Mouse (Mus musculus): Measurements from ENCODE around the gene Atp5d. TPM values are rescaled to one million over a fixed set of nuclear protein-coding genes. Genes with fewer than 3 reads are reported as not detected.
A peak's percentile ranks its signal among the peaks of the same experiment; 100 is the strongest.

The Atp5d gene
- polyA plus RNA-seq, 1 experiment from 2014 or later = 498 TPM

DNA sequence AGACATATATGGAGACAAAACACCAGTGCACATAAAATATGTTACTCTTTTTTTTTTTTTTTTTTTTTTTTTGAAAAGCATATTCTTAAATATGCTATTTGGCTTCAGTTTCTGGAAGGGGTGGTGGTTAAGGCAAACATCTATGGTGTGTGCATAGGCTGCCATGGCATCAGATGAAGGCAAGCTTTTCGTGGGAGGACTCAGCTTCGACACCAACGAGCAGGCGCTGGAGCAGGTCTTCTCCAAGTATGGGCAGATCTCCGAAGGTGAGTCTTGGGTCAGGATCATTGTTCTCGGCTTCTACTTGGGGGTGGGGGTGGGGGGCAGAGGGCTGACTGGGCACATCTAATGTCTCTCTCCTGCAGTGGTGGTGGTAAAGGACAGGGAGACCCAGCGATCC, 31.2 kb downstream of the Atp5d start:
- peak overlapping the region; percentile 96; the same call in 1 of the 2 replicates for H3K4me3 ChIP-seq
- no peaks in the 10 kb centered on the region for H3K27me3 ChIP-seq (ENCODE audit: poor library complexity, severe bottlenecking)
- peaks cover 42% of the 10 kb centered on the region for H3K36me3 ChIP-seq (replicated peaks)
- H3K4me1 ChIP-seq = peaks cover 72% of the 10 kb centered on the region
- no peak overlapping the region for H3K27ac ChIP-seq
- no peak for DNase-seq (ENCODE audit: extremely low spot score, low spot score)
- H3K9me3 ChIP-seq = no peaks in the 10 kb centered on the region
- 96% methylated on average over 7 of the region's 7 CpGs for WGBS

DNA sequence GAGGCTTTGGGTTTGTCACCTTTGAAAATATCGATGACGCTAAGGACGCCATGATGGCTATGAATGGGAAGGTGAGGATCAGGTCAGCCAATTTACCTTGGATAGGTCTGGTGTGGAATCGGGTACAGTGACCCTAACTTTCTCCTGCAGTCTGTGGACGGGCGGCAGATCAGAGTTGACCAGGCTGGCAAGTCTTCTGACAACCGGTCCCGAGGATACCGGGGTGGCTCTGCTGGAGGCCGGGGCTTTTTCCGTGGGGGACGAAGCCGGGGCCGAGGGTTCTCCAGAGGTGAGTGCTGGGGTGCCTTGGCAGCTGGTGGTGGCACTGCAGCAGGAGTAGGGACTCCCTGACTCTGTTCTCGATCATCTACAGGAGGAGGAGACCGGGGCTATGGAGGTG, 31.6 kb downstream of the Atp5d start:
- Histone ChIP-seq H3K4me1 (peaks cover 71% of the 10 kb centered on the region), H3K4me3 (peak overlapping the region; percentile 96; the same call in 1 of the 2 replicates), H3K27ac (no peak overlapping the region), H3K36me3 (replicated peaks) (peaks cover 45% of the 10 kb centered on the region), H3K27me3 (ENCODE audit: poor library complexity, severe bottlenecking) (no peaks in the 10 kb centered on the region), H3K9me3 (no peaks in the 10 kb centered on the region)
- 97% methylated on average over 16 of the region's 16 CpGs for WGBS
- DNase-seq (ENCODE audit: extremely low spot score, low spot score) = no peak

GRCm38 (mm10) chr10:80170601-80171021, 32.2 kb downstream of the Atp5d start:
- no peaks in the 10 kb centered on the region for H3K9me3 ChIP-seq
- peaks cover 70% of the 10 kb centered on the region for H3K4me1 ChIP-seq
- H3K36me3 ChIP-seq (replicated peaks) = peaks cover 45% of the 10 kb centered on the region
- H3K27ac ChIP-seq = no peak overlapping the region
- H3K27me3 ChIP-seq (ENCODE audit: poor library complexity, severe bottlenecking) = no peaks in the 10 kb centered on the region
- DNase-seq (ENCODE audit: extremely low spot score, low spot score) = no peak
- WGBS = 96% methylated on average over 19 of the region's 19 CpGs
- H3K4me3 ChIP-seq = peak overlapping the region; percentile 96; the same call in 1 of the 2 replicates

DNA sequence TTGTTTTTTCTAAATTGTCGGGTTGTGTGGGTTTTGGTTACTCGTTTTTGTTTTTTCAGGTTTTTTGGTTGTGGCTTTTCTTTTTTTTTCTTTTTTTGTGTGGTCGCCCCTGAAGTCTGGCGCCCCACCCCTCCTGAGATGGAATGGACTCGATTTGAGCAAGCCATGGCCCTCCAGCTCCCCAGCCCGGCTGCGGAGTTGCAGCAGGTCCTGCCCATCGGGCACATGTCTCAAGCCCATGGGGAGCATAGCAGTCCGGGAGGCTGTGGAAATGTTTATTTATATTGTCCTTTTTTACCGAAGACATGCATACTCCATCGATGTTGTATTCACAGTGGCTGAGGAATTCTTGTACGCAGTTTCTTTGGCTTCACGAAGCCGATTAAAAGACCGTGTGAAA, 32.8 kb downstream of the Atp5d start:
- H3K36me3 ChIP-seq (replicated peaks) = peaks cover 47% of the 10 kb centered on the region
- H3K4me1 ChIP-seq = peaks cover 70% of the 10 kb centered on the region
- H3K9me3 ChIP-seq = no peaks in the 10 kb centered on the region
- H3K4me3 ChIP-seq = peak overlapping the region; percentile 66; the same call in 1 of the 2 replicates
- 95% methylated on average over 15 of the region's 15 CpGs for WGBS
- no peak overlapping the region for H3K27ac ChIP-seq
- DNase-seq (ENCODE audit: extremely low spot score, low spot score) = no peak
- no peaks in the 10 kb centered on the region for H3K27me3 ChIP-seq (ENCODE audit: poor library complexity, severe bottlenecking)

DNA sequence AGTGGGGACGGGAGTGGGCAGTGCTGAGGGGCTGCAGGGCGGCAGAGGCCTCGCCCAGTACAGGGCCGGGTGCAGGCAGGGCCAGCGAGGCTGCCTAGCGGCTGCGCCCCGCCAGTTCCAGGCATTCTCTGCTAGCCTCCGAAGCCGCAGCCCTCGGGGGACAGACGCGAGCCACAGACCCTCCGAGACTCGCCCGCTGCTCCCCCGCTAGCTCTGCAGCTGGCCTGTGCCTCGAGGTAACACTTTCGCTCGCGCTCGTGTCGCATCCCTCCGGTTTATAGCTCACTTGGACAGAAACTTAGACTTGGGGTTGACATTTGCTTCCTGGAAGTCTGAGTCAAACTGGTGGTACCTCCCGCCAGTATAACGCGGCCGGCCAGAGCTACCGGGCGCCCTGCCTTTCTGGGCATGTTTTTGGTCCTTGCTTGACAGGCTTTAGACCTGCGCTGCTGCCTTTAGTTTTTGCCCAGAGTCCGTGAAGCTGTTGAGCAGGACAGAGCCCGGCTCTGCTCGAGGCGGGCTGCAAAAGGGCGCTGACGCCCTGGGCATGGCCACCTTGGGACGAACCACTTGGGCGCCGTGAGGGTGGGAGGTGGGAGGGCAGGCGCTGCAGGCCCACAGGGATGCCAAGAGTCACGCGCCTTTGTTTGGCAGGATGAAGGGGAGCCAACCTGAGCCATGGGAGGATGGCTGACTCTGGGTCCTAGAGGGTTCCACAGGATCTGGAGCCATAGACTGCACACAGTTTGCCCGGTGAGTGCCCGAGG, 33.5 kb downstream of the Atp5d start:
- WGBS = 87% methylated on average over 45 of the region's 45 CpGs
- peak overlapping the region; percentile 66 for H3K4me3 ChIP-seq
- H3K27ac ChIP-seq = peak overlapping the region; percentile 88
- peaks cover 70% of the 10 kb centered on the region for H3K4me1 ChIP-seq
- H3K36me3 ChIP-seq (replicated peaks) = peaks cover 48% of the 10 kb centered on the region
- DNase-seq (ENCODE audit: extremely low spot score, low spot score) = no peak
- H3K9me3 ChIP-seq = no peaks in the 10 kb centered on the region
- H3K27me3 ChIP-seq (ENCODE audit: poor library complexity, severe bottlenecking) = 0 out of 2 replicates have a peak, but pooled peaks cover 3% of the 10 kb centered on the region

DNA sequence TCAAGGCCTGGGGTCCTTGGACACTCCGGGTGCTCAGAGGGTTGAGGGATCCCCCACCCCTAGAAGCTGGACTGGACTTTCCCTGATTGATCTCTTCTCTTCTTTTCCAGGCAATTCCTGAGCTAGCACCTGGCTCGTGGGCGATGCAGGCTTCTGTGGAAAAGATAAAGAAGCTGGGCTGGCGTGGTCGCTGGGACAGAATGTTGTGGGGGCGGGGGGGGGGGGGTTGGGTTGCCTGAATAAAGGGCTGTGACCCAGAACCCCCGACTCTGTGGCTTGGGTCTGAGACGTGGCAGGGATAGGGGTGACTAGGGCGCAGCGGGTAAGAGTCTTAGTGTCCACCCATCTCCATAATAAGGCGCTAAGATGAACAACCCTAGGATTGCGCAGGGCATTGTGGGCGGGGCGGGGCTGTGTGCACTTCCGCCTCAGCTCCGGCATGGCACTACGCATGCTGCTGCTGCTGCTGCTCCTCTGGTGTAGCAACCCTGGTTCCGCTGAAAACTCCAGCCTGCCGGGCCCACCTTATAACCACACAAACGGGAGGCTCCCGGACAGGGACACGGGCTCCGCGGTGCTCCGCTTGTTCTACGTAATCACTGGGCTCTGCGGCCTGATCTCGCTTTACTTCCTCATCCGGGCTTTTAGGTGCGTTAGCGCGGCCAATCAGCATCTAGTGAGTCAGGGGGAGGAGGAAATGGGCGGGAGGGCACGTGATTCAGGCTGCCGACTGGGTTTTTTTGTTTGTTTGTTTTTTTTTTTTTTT, 34.3 kb downstream of the Atp5d start, which contains the start of gene 1600002K03Rik:
1600002K03Rik (plus strand) TSS at position 418 of the 766 bp plus-strand sequence.
- peak within 1 kb of the TSS; percentile 88 for H3K27ac ChIP-seq
- peak; percentile 90 for DNase-seq (ENCODE audit: extremely low spot score, low spot score)
- H3K27me3 ChIP-seq (ENCODE audit: poor library complexity, severe bottlenecking) = 0 out of 2 replicates have a peak, but pooled peaks cover 5% of the 10 kb centered on the region
- no peaks in the 10 kb centered on the region for H3K9me3 ChIP-seq
- peaks cover 72% of the 10 kb centered on the region for H3K4me1 ChIP-seq
- peaks cover 48% of the 10 kb centered on the region for H3K36me3 ChIP-seq (replicated peaks)
- H3K4me3 ChIP-seq = peak within 1 kb of the TSS; percentile 66
- 8% methylated on average over 35 of the region's 35 CpGs for WGBS

DNA sequence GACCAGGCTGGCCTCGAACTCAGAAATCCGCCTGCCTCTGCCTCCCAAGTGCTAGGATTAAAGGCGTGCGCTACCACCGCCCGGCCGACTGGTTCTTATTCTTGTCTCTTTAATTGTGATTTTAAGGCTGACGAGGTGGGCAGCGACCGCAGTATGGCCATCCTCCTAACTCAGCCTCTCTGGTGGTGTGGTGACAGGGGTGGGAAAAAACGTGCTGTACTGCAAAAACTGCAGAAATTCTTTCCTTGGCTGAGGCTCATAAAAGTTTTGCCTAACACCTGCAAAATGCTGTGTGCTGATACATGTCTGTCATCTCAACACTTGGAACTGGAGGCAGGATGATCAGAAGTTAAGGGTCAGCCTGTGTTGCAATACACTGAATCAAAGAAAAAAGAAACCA, 34.9 kb downstream of the Atp5d start:
- peak overlapping the region; percentile 66 for H3K4me3 ChIP-seq
- H3K27me3 ChIP-seq (ENCODE audit: poor library complexity, severe bottlenecking) = peaks cover 10% of the 10 kb centered on the region
- H3K36me3 ChIP-seq (replicated peaks) = peaks cover 48% of the 10 kb centered on the region
- H3K4me1 ChIP-seq = peaks cover 78% of the 10 kb centered on the region
- no peaks in the 10 kb centered on the region for H3K9me3 ChIP-seq
- H3K27ac ChIP-seq = peak overlapping the region; percentile 88
- 15% methylated on average over 11 of the region's 11 CpGs for WGBS
- DNase-seq (ENCODE audit: extremely low spot score, low spot score) = no peak

DNA sequence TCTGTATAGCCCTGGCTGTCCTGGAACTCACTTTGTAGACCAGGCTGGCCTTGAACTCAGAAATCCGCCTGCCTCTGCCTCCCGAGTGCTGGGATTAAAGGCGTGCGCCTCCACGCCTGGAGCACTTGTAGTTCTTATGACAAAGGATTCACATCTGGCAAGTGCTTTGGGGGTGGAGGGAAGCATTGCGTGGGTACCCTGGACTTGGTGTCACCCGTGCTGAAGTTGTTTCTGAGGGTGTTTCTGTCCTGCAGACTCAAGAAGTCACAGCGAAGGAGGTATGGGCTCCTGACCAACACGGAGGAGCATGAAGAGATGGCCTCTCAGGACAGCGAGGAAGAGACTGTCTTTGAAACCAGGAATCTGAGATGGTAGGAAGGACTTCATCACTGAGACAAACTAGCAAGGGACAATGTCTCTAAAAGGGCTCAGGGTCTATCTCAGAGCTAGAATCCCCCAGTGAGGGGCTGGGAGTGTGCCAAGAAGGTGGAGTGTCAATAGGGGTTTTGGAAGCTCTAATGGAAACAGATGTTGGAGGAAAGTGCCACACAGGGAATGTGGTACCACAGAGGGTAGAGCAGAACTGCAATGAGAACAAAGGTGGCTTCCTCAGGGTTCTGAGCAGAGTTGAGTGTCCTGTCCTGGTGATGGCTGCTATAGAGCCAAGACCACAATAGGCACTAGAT, 35.7 kb downstream of the Atp5d start:
- WGBS = 87% methylated on average over 10 of the region's 10 CpGs
- H3K4me1 ChIP-seq = peaks cover 73% of the 10 kb centered on the region
- H3K4me3 ChIP-seq = peak overlapping the region; percentile 66; the same call in 1 of the 2 replicates
- H3K27ac ChIP-seq = no peak overlapping the region
- H3K9me3 ChIP-seq = no peaks in the 10 kb centered on the region
- H3K27me3 ChIP-seq (ENCODE audit: poor library complexity, severe bottlenecking) = peaks cover 15% of the 10 kb centered on the region
- peaks cover 46% of the 10 kb centered on the region for H3K36me3 ChIP-seq (replicated peaks)
- no peak for DNase-seq (ENCODE audit: extremely low spot score, low spot score)

DNA sequence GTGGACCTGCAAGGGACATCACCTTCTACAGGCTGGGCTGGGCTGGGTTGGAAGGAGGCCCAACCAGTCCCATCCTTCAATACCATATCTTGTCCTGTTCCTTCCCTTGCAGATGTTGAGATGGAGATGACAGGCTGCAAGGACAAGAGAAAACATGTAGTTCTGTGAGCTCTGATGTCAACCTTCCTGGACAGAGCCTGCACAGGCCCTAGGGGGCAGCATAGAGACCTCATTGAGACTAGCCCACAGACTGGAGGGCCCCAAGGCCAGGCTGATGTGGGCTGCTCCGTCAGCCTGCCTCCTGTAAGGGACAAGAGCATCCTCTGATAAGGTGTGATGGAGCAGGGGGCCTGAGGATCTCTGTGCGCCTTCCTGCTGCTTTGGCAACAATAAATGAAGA, 36.3 kb downstream of the Atp5d start:
- DNase-seq (ENCODE audit: extremely low spot score, low spot score) = no peak
- peaks cover 72% of the 10 kb centered on the region for H3K4me1 ChIP-seq
- H3K36me3 ChIP-seq (replicated peaks) = peaks cover 40% of the 10 kb centered on the region
- peak overlapping the region; percentile 19 for H3K4me3 ChIP-seq
- WGBS = 57% methylated on average over 2 of the region's 2 CpGs
- no peaks in the 10 kb centered on the region for H3K9me3 ChIP-seq
- H3K27ac ChIP-seq = no peak overlapping the region
- peaks cover 15% of the 10 kb centered on the region for H3K27me3 ChIP-seq (ENCODE audit: poor library complexity, severe bottlenecking)

GRCm38 (mm10) chr10:80175536-80176269, 37.3 kb downstream of the Atp5d start:
- peak overlapping the region; percentile 14; the same call in 1 of the 2 replicates for H3K4me3 ChIP-seq
- H3K36me3 ChIP-seq (replicated peaks) = peaks cover 30% of the 10 kb centered on the region
- no peaks in the 10 kb centered on the region for H3K9me3 ChIP-seq
- peak; percentile 63 for DNase-seq (ENCODE audit: extremely low spot score, low spot score)
- peaks cover 72% of the 10 kb centered on the region for H3K4me1 ChIP-seq
- 21% methylated on average over 4 of the region's 4 CpGs for WGBS
- peaks cover 20% of the 10 kb centered on the region for H3K27me3 ChIP-seq (ENCODE audit: poor library complexity, severe bottlenecking)
- H3K27ac ChIP-seq = peak overlapping the region; percentile 31; the same call in 1 of the 2 replicates

DNA sequence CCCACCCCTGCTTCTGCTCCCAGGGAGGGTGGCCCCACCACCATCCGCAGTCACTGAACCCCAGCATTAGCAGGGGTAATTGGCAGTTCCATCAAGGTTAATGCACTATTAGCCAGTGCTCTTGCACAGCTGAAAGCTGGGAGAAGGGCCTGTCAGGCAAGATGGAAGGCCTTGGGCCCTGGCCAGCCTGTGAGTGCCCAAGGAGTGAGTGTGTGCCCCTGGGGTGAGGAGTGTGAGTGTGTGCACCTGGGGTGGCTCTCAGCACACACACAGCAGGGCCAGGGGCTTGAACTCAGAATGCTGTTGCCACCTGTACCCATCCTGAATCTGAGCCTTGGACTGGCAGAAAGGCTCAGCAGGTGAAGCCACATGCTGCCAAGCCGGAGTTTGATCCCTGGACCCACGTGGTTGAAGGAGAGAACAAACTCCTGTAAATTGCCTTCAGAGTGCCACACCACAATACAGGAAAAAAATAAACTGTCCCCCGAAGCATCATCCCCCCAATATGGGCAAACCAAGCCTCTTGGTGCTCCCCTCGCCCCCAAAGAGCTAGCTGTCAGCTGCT, 37.9 kb downstream of the Atp5d start:
- H3K27ac ChIP-seq = peak overlapping the region; percentile 54; the same call in 1 of the 2 replicates
- 83% methylated on average over 5 of the region's 5 CpGs for WGBS
- peaks cover 23% of the 10 kb centered on the region for H3K36me3 ChIP-seq (replicated peaks)
- H3K9me3 ChIP-seq = no peaks in the 10 kb centered on the region
- peaks cover 77% of the 10 kb centered on the region for H3K4me1 ChIP-seq
- H3K4me3 ChIP-seq = peak overlapping the region; percentile 14; the same call in 1 of the 2 replicates
- peaks cover 20% of the 10 kb centered on the region for H3K27me3 ChIP-seq (ENCODE audit: poor library complexity, severe bottlenecking)
- DNase-seq (ENCODE audit: extremely low spot score, low spot score) = no peak

Data from forebrain, embryonic 10.5 days (tissue).